Comparison of ENCODE assay signal across 7 mouse cellular contexts in genomic region chr11:44806589-44806988, GRCm38 (mm10).
DNase-seq lines count a peak whose midpoint lies in the region; ATAC-seq lines count a peak whose summit lies in the region.

No protein-coding gene starts in this region.

- peak; percentile 85 for ATAC-seq in cerebellum, adult (ENCODE audit: insufficient number of reproducible peaks, low FRiP score, low TSS enrichment)

- peak; percentile 81 to 86 for DNase-seq in cerebellum, postnatal 25 days
- DNase-seq in layer of hippocampus, adult 11-12 months (ENCODE audit: low spot score), result peak; percentile 9
- DNase-seq in neural tube, embryonic 10.5 days (ENCODE audit: extremely low spot score, low spot score), result peak; percentile 35
- no peak for DNase-seq in adipocyte (ENCODE audit: low spot score)
- no peak for DNase-seq in urinary bladder, postnatal 4 days (ENCODE audit: low spot score in 2 of 2)
- no peak for DNase-seq in urinary bladder, postnatal 10 days (ENCODE audit: low spot score)

Comparison
In these comparisons a context has a peak if more than half of its experiments do, and no peak if none do; other contexts are left out.
1. DNase-seq: peak in cerebellum, postnatal 25 days (2 of 2), layer of hippocampus, adult 11-12 months (single experiment) and neural tube, embryonic 10.5 days (single experiment); none in adipocyte (single experiment), urinary bladder, postnatal 4 days (0 of 2) and urinary bladder, postnatal 10 days (single experiment).